Mouse (Mus musculus) heart, embryonic 14.5 days (tissue): ENCODE measurements at regions not wholly inside any gene's neighbourhood (a gene's known extent, or its start where the extent isn't known, plus 50 kb on each side); places are given as distances from the start of the nearest gene placed in this dataset.
"Not testable (repeated sequence)": the region's sequence is repeated elsewhere in the genome, so short reads cannot be mapped to it uniquely, and the experiment has no call there.

Source experiments
- ATAC-seq: fragments of 200-750 bp; cut with Nextera tagmentation; 2 replicates; pipeline ENCODE4 v1.8.0; 2017; ENCODE audit warnings: low read depth, moderate TSS enrichment; ENCODE audit not compliant: insufficient number of reproducible peaks, insufficient read depth, low FRiP score
- H3K27ac ChIP-seq, 2 experiments: fragments of 200-500 bp in 1 of 2; fragments of 300-500 bp in 1 of 2; sonication (generic) in 1 of 2; replicated peaks in 1 of 2; 2 replicates each; pipeline ENCODE4 v1.5.1; 2012 to 2014; ENCODE audit warnings: low read depth in 2 of 2, low read length in 2 of 2, control low read depth in 1 of 2, mild to moderate bottlenecking in 1 of 2, mixed read lengths in 1 of 2; ENCODE audit not compliant: control insufficient read depth in 1 of 2, insufficient read depth in 1 of 2
- H3K27me3 ChIP-seq: fragments of 300-500 bp; sonication (generic); 2 replicates; pipeline ENCODE4 v1.6.1; 2014; ENCODE audit warnings: mild to moderate bottlenecking, low read length, control low read depth; ENCODE audit not compliant: control insufficient read depth, insufficient read depth
- H3K36me3 ChIP-seq: fragments of 300-500 bp; sonication (generic); 2 replicates; pipeline ENCODE4 v1.6.1; 2014; ENCODE audit warnings: mild to moderate bottlenecking, control low read depth, low read length, mixed read lengths; ENCODE audit not compliant: control insufficient read depth, insufficient read depth
- H3K4me1 ChIP-seq, 2 experiments: fragments of 200-500 bp in 1 of 2; fragments of 300-500 bp in 1 of 2; sonication (generic) in 1 of 2; 2 replicates each; pipeline ENCODE4 v1.6.1; 2012 to 2014; ENCODE audit warnings: low read length in 2 of 2, control low read depth in 1 of 2, mixed read lengths in 1 of 2; ENCODE audit not compliant: control insufficient read depth in 2 of 2, insufficient read depth in 2 of 2
- H3K4me2 ChIP-seq: fragments of 300-500 bp; sonication (generic); 2 replicates; pipeline ENCODE4 v1.6.1; 2014; ENCODE audit warnings: mild to moderate bottlenecking, low read length
- H3K4me3 ChIP-seq, 2 experiments: fragments of 200-500 bp in 1 of 2; fragments of 300-500 bp in 1 of 2; sonication (generic) in 1 of 2; 2 replicates each; pipeline ENCODE4 v1.5.1; 2012 to 2014; ENCODE audit warnings: low read length in 2 of 2, mild to moderate bottlenecking in 2 of 2, control low read depth in 1 of 2, low read depth in 1 of 2, moderate library complexity in 1 of 2; ENCODE audit not compliant: control insufficient read depth in 1 of 2, insufficient read depth in 1 of 2
- H3K9ac ChIP-seq: fragments of 300-500 bp; sonication (generic); 2 replicates; pipeline ENCODE4 v1.6.1; 2014; ENCODE audit warnings: mild to moderate bottlenecking, low read length
- H3K9me3 ChIP-seq: fragments of 300-500 bp; sonication (generic); 2 replicates; pipeline ENCODE4 v1.6.1; 2016; ENCODE audit warnings: low read length, control low read depth; ENCODE audit not compliant: control insufficient read depth
- WGBS: fragments of 180-500 bp; shearing (Covaris S2); extraction: QIAGEN DNeasy Blood & Tissue Kit; methylation state at CpG from one replicate; pipeline ENCODE4 v1.1.7; 2014; 5-methylcytosine and 5-hydroxymethylcytosine counted together

GRCm38 (mm10) chr13:85988633-85989032 is 58.1 kb downstream of the Cox7c start:
- Histone ChIP-seq H3K9me3 (no peaks in the 10 kb centered on the region), H3K36me3 (no peaks in the 10 kb centered on the region), H3K27me3 (no peaks in the 10 kb centered on the region), H3K4me2 (no peak overlapping the region), H3K4me3 (no peak overlapping the region), H3K9ac (no peak overlapping the region), H3K4me1 (no peaks in the 10 kb centered on the region), H3K27ac (no peak overlapping the region)
- no peak for ATAC-seq

GRCm38 (mm10) chr13:85982089-85982488 is 64.6 kb downstream of the Cox7c start:
- H3K4me2 ChIP-seq, result no peak overlapping the region
- H3K27me3 ChIP-seq, result no peaks in the 10 kb centered on the region
- no peak for ATAC-seq
- 57% methylated on average over 1 of the region's 1 CpGs for WGBS
- no peak overlapping the region for H3K27ac ChIP-seq
- no peaks in the 10 kb centered on the region for H3K4me1 ChIP-seq
- no peak overlapping the region for H3K9ac ChIP-seq
- no peak overlapping the region for H3K4me3 ChIP-seq
- H3K9me3 ChIP-seq, result no peaks in the 10 kb centered on the region
- H3K36me3 ChIP-seq, result no peaks in the 10 kb centered on the region

GRCm38 (mm10) chr13:85964005-85964404 is 82.7 kb downstream of the Cox7c start:
- ATAC-seq, H3K27me3 ChIP-seq, H3K9ac ChIP-seq, H3K27ac ChIP-seq, H3K9me3 ChIP-seq, H3K36me3 ChIP-seq, H3K4me1 ChIP-seq, H3K4me2 ChIP-seq, H3K4me3 ChIP-seq: not testable (repeated sequence)
- WGBS, result 79% methylated on average over 2 of the region's 2 CpGs

GRCm38 (mm10) chr13:85955284-85955683 is 91.4 kb downstream of the Cox7c start:
- H3K4me3 ChIP-seq, result no peak overlapping the region
- no peak overlapping the region for H3K27ac ChIP-seq
- ATAC-seq, result no peak
- H3K9ac ChIP-seq, result no peak overlapping the region
- no peak overlapping the region for H3K4me2 ChIP-seq
- no peaks in the 10 kb centered on the region for H3K36me3 ChIP-seq
- H3K27me3 ChIP-seq, result no peaks in the 10 kb centered on the region
- no peaks in the 10 kb centered on the region for H3K4me1 ChIP-seq
- H3K9me3 ChIP-seq, result no peaks in the 10 kb centered on the region

- Histone ChIP-seq H3K9ac (no peak overlapping the region), H3K4me2 (no peak overlapping the region), H3K9me3 (no peaks in the 10 kb centered on the region), H3K36me3 (no peaks in the 10 kb centered on the region), H3K27ac (no peak overlapping the region), H3K4me1 (no peaks in the 10 kb centered on the region), H3K4me3 (no peak overlapping the region), H3K27me3 (no peaks in the 10 kb centered on the region)
- ATAC-seq, result no peak
- WGBS, result 80% methylated on average over 6 of the region's 6 CpGs
Observed at GRCm38 (mm10) chr13:85952896-85953295, 93.8 kb downstream of the Cox7c start.

GRCm38 (mm10) chr13:85926825-85927737 is 119.6 kb downstream of the Cox7c start:
- no peak overlapping the region for H3K27ac ChIP-seq
- no peak overlapping the region for H3K4me2 ChIP-seq
- no peaks in the 10 kb centered on the region for H3K27me3 ChIP-seq
- H3K9ac ChIP-seq, result no peak overlapping the region
- H3K36me3 ChIP-seq, result no peaks in the 10 kb centered on the region
- no peaks in the 10 kb centered on the region for H3K4me1 ChIP-seq
- 63% methylated on average over 4 of the region's 4 CpGs for WGBS
- no peaks in the 10 kb centered on the region for H3K9me3 ChIP-seq
- no peak for ATAC-seq
- H3K4me3 ChIP-seq, result no peak overlapping the region

GRCm38 (mm10) chr13:85926323-85926722 is 120.4 kb downstream of the Cox7c start:
- Histone ChIP-seq H3K27ac (no peak overlapping the region), H3K4me2 (no peak overlapping the region), H3K4me1 (no peaks in the 10 kb centered on the region), H3K9ac (no peak overlapping the region), H3K36me3 (no peaks in the 10 kb centered on the region), H3K9me3 (no peaks in the 10 kb centered on the region), H3K4me3 (no peak overlapping the region), H3K27me3 (no peaks in the 10 kb centered on the region)
- 73% methylated on average over 2 of the region's 2 CpGs for WGBS
- no peak for ATAC-seq

GRCm38 (mm10) chr13:85922696-85923095 is 124.0 kb downstream of the Cox7c start:
- Histone ChIP-seq H3K4me1 (no peaks in the 10 kb centered on the region), H3K9me3 (no peaks in the 10 kb centered on the region), H3K9ac (no peak overlapping the region), H3K4me3 (no peak overlapping the region), H3K27me3 (no peaks in the 10 kb centered on the region), H3K36me3 (no peaks in the 10 kb centered on the region), H3K4me2 (no peak overlapping the region), H3K27ac (no peak overlapping the region)
- 85% methylated on average over 2 of the region's 2 CpGs for WGBS
- no peak for ATAC-seq
